Mouse (Mus musculus) megakaryocyte, embryonic 14.5 days (primary cell): ENCODE data around the gene Wipf1. TPM values are rescaled to one million over a fixed set of nuclear protein-coding genes. Genes with fewer than 3 reads are reported as not detected.

Source experiments
- H3K27me3 ChIP-seq: replicated peaks from 2 replicates; pipeline ENCODE3; 2012; ENCODE audit warnings: inconsistent platforms
- H3K36me3 ChIP-seq: replicated peaks from 2 replicates; pipeline ENCODE3; 2012; ENCODE audit warnings: low read length, inconsistent platforms, mixed read lengths
- H3K4me1 ChIP-seq: 2 replicates; pipeline ENCODE4 v1.6.1; 2012; ENCODE audit warnings: inconsistent platforms
- H3K4me3 ChIP-seq: replicated peaks from 2 replicates; pipeline ENCODE3; 2012; ENCODE audit warnings: moderate library complexity, mild to moderate bottlenecking, inconsistent platforms
- H3K9me3 ChIP-seq: 2 replicates; pipeline ENCODE4 v1.6.1; 2012; ENCODE audit warnings: inconsistent platforms
- FLI1 ChIP-seq: IDR thresholded peaks from 2 replicates; pipeline ENCODE4 v1.6.1; 2012; ENCODE audit warnings: low read length, inconsistent platforms, mixed read lengths
- GATA1 ChIP-seq: IDR thresholded peaks from 3 replicates; pipeline ENCODE4 v1.6.1; 2012; ENCODE audit warnings: mixed read lengths, low read length, inconsistent platforms, borderline replicate concordance
- polyA plus RNA-seq: library from polyadenylated mRNA; stranded (reverse); fragments of >175 nt; gene quantifications from 2 replicates; pipeline ENCODE4 v1.2.3, GENCODE M21; 2012; ENCODE audit warnings: low replicate concordance; ENCODE audit not compliant: insufficient read depth

The Wipf1 gene
- polyA plus RNA-seq, 1 experiment = 310 TPM

- no peak overlapping the region for H3K4me3 ChIP-seq
- H3K4me1 ChIP-seq = no peaks in the 10 kb centered on the region
- H3K9me3 ChIP-seq = no peaks in the 10 kb centered on the region
- peaks cover 3% of the 10 kb centered on the region for H3K36me3 ChIP-seq
- peaks cover 9% of the 10 kb centered on the region for H3K27me3 ChIP-seq
- TF ChIP-seq GATA1 (no peak), FLI1 (no peak)
Measured at GRCm38 (mm10) chr2:73379656-73380055, 149.9 kb downstream of the Wipf1 start.

Other genes starting within 250 kb of the Wipf1 start
- 0.10 TPM in 1 of 2 replicates, not detected in the other for gene Scrn3, start 217.1 kb downstream of the Wipf1 start, polyA plus RNA-seq
- gene Cir1, start 217.0 kb downstream of the Wipf1 start, polyA plus RNA-seq = 14.8 TPM in 1 of 2 replicates, not detected in the other
- gene Gpr155, start 143.2 kb downstream of the Wipf1 start, polyA plus RNA-seq = 0.46 TPM in 1 of 2 replicates, not detected in the other
- not detected in 2 replicates for gene Chrna1, start 50.6 kb upstream of the Wipf1 start, polyA plus RNA-seq
- 1.1 TPM in 1 of 2 replicates, not detected in the other for gene Chn1, start 245.6 kb upstream of the Wipf1 start, polyA plus RNA-seq